Mouse (Mus musculus) neutrophil, adult 5-6 weeks (primary cell): Measurements from ENCODE around the gene Fam126a. TPM values are rescaled to one million over a fixed set of nuclear protein-coding genes. Genes with fewer than 3 reads are reported as not detected.
"Not testable (repeated sequence)": the region's sequence is repeated elsewhere in the genome, so short reads cannot be mapped to it uniquely, and the experiment has no call there.

Experiments used
- ATAC-seq: fragments of 151-379, 151-347 bp; 2 replicates; pipeline ENCODE4 v1.8.0; 2017; ENCODE audit warnings: mild to moderate bottlenecking, moderate TSS enrichment; ENCODE audit not compliant: insufficient number of reproducible peaks, poor library complexity, low FRiP score, severe bottlenecking; ENCODE audit errors: extremely low read depth
- total RNA-seq: library from RNA; stranded (forward); fragments of 200-1000 nt; gene quantifications from 2 replicates; pipeline ENCODE4 v1.2.3, GENCODE M21; 2017

Fam126a gene
- total RNA-seq, 1 experiment from 2014 or later: 35.8 TPM

- ATAC-seq: no peak
These were observed 109.2 kb downstream of the Fam126a start for GRCm38 (mm10) chr5:23921316-23921715.

DNA sequence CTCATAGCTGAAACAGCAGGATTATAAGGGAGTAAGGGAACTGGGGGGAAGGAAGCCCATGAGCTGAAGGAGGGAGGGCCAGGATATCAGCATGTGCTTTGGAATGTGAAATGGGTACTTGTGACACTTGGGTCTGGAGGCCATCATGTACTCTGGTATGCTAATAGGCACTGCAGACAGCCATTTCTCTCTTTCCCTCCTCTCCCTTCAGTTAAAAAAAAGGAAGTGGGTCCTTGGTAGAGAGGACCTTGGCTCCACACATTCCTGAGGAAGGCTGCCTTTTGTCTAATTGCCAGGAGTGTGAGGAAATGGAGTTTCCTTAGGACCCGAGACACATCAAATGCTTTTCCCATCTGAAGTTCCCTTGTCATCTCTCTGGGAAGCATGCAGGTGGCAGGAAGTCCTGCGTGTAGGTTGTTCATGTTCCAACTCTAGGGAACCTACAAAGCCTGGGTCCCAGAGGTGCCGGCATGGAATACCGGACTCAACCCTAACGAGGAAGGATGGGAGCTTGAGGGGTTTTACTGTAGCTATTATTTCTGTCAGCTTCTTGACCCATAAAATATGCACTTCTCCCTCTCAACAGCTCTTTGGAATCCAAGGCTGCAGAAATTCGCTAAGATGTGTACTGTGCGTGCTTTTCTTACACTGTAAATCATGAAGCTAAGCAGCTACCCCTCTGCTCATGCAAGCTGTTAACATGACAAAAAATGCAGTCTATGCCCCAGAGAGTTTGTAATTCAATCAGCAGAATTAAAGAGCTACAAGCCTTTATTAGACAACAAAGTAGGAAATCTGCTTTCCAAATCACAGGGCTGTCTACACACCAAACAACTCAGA, 110.4 kb downstream of the Fam126a start:
- no peak for ATAC-seq

- no peak for ATAC-seq
These were observed 113.2 kb downstream of the Fam126a start for GRCm38 (mm10) chr5:23917301-23917700.

DNA sequence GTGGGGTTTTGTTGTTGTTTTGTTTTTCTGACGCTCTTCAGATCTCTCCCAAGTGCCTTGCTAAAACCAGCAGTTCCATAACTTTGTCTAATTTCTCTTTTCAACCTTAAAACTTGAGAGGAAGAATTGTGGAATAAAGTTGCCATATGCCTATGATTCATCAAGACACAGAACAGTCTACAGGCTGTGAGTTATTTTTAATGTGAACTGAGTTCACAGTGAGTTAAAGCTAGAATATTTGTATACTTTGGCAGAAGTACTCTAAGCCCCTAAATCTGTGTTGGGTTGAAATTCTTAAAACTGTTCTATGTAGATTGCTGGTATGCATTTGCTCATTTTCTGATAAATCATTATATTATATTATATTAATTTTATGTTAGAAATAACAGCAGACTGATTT, 118.9 kb downstream of the Fam126a start:
- ATAC-seq: no peak

DNA sequence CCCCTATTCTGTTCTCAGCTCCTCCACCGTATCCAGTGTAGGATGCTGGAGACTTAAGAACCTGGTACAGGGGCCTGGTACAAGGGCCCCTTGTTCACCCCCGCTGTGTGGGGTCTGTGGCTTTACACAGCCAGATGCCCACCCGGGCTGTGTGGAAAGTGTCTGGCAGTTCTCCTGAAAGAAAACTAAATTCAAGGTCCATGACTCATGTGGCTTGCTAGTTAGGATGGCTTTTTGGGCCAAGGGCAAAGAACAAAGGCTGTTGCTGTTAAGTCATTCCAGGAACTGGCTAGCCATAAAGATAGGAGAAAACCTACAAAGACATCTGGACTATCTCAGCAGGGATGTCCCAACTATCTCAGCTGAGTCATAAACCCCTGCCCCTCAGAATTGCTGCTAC, 121.2 kb downstream of the Fam126a start:
- no peak for ATAC-seq

DNA sequence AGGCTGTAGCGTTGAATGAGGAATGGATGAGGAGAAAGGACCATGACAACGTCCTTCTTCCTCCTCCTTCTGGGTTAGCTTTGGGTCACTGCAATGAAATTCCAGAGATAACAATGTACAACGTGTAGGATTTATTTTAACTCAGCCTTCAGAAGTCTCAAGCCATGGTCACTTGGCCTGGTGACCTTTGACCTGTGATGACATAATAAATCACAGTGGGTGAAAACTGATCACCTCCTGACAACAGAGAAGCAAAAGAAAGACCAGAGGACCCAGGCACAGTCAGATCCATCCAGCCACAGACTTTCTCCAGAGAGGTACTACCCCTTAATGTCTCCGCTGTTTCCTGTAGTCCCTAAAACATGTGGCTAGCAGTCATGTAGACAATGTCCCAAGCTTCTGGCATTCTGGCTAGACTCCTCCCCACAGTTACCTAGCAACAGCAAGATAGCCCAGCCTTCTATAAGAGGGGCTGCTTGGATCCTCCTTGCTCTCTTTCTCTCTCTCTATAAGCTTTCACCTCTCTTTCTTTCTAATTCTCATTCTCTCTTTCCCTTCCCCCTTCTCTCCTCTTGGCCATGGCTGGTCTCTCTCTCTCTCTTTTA, 121.9 kb downstream of the Fam126a start:
- no peak for ATAC-seq

- no peak for ATAC-seq
These were observed 128.3 kb downstream of the Fam126a start for GRCm38 (mm10) chr5:23902221-23902620.

DNA sequence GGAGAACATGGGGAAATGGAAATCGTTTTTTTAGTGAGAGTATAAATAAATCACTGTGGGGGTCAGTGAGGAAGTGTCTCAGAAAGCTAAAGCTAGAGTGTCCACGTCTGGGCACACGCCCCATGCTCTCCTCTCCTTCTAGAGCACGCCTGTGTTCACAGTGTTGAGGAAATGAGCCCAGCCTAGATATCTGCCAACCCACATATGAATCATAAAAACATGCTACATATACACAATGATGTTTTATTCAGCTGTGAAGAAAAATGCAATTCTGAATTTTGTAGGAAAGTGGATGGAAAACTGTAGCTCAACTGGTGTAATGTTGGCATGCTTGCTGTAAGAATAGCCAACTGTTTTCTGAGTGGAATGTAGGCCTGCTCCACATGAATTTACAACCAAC, 130.3 kb downstream of the Fam126a start:
- no peak for ATAC-seq

DNA sequence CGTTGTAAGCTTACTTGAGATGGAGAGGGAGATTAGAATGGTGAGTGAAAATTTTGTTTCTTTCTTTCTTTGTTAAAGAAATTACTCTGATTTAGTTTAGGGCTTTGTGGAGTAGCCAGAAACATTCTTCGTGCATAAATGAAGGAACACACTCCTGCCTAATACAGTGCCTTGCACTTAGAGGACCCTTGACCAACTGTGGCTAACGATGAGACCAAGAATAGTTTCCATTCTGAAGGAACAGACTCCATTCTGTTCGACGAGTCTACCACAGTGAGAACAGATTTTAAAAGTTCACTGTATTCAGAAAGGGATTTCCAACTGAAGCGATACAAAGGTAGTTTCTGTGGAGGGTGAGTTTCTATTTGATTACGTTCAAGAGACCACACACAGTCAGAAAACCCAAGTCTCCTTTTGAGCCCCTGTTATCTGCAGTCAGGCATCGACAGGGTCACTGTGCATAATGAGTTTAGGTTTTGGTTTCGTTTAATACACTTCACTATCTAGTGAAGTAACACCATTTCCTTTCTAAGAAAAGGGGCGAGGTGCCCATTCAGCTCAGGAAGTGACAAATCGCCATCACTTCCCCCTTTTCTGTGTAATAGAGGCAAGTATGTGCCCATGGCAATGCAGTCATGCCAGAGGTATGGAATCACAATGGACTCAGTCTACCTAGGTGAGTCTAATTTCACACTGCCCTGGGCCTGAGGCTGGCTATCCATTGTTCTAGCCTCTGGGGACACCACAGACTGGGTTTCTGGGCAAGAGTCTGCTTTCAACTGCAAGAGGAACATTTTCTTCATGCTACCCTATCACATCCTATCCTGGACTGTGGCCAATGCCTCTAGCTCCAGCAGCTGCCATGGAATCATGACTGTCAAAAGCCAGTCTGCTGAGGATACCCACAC, 136.4 kb downstream of the Fam126a start:
- peak; percentile 94 for ATAC-seq

DNA sequence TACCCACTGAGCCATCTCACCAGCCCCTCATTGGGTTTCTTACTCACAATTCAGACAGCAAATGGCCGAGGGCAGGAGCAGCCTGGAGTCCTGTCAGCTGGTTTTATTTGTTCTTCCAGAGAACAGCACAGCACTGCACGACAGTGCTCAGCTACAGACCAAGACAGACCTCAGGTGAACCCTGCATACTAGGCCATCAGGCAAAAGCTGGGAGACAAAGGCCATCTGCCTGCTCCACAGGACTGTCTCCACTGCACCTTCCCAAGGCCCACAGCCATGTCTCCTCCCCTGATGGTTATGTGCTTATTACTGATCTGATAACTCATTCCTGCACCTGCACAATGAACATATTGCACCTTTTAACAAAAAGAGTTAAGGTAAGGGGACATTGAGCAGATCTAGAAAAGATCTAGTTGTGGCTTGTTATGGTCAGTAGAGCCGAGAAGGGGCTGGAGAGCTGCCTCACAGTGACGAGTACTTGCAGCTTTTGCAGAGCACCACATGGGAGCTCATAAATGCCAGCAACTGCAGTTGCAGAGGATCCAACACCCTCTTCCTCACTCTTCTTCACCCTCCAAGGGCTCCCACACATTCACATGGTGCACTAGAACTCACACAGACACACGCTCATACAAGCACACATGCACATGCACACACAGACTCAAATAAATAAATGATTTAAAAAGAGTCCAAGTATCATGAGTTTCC, 137.2 kb downstream of the Fam126a start:
- no peak for ATAC-seq

DNA sequence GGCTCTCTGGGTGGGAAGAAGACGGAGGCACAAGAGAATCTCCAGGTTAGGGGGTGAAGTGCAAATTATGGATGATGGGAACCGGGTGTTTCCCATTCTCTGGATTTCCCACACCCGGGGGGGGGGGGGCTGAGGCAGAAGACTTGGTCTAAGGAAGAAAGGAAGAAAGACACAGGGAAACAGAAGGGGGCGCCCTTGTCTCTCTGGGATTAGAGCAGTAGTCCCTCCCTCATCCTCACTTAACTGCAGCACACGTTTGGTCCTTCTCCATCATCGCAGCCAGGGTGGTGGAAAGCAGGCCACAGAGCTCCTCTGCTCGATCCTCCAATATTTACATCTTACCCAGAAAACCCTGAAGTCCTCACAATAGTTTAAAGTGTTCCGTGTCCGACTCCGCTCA, 139.8 kb downstream of the Fam126a start:
- ATAC-seq: no peak

- ATAC-seq: no peak
These were observed 141.0 kb downstream of the Fam126a start for GRCm38 (mm10) chr5:23889461-23889860.

DNA sequence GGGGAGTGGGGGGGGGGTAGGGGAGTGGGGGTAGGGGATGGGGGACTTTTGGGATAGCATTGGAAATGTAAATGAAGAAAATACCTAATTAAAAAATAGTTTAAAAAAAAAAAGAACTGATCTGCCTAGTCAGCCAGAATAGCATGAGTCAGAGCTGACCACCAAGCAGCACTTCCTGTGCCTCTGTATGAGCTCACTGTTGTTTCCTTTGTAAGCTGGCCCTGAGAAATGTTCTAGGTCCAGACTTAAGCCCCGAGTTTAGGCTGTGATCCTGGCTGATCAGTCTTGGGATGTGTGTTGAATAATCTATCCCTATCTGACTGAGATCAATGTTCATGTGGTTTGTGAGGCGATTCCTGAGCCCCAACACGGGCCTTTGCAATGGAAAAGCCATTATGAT, 143.4 kb downstream of the Fam126a start:
- no peak for ATAC-seq

DNA sequence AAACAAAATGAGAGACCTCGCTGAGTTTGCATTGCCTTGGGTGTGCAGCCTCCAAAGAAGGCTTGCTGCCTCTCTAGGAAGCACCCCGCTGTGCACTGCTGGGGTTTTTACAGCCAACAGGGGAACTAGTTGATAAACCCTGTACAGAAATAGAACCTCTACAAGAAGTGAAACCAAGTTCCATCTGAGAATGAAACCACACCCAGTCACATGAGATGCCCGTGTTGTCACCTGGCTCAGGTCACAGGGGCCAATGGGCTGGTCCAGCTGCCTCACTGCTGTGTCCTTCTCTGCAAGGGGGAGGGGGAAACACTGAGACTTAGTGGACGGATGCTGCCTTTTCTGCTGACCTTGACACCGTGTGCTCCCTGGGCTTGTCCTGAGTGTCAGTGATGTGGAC, 156.0 kb downstream of the Fam126a start:
- ATAC-seq: peak; percentile 98

- no peak for ATAC-seq
These were observed 157.9 kb downstream of the Fam126a start for GRCm38 (mm10) chr5:23872586-23872985.

- not testable (repeated sequence) for ATAC-seq
These were observed 159.2 kb downstream of the Fam126a start for GRCm38 (mm10) chr5:23871323-23871722.

DNA sequence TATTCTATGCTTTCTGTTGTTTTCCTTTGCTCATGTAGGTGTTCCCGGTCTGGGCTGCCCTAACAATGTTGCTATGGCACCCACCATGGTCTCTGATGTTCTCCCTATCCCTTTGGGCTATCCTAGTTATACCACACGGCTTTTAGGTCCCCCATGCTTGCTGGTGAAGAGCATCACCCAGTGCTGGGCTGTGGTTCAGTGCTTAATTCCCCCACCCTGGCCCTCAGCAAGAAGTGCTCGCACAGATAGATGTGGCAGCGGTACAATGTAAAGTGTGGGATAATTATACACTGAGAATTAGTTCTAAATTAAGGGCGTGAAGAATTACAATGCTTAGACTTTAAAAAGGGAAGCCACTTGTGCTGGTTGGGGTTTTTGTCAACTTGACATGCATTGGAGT, 164.5 kb downstream of the Fam126a start:
- ATAC-seq: no peak
